Mouse (Mus musculus) induced T-regulatory cell, adult 2 months (primary cell): ENCODE data around the gene Camk1d.

Source experiments
- DNase-seq: peaks from one replicate; pipeline ENCODE4 v3.0.0-alpha.2; 2012; ENCODE audit warnings: low read depth

The Camk1d gene

GRCm38 (mm10) chr2:5709911-5710310 is 4.4 kb downstream of the Camk1d start:
- no peak for DNase-seq

- no peak for DNase-seq
Observed at GRCm38 (mm10) chr2:5707871-5708733, 6.2 kb downstream of the Camk1d start.

GRCm38 (mm10) chr2:5706618-5707017 is 7.7 kb downstream of the Camk1d start:
- peak; percentile 47 for DNase-seq

- DNase-seq = no peak
Observed at GRCm38 (mm10) chr2:5702370-5702769, 11.9 kb downstream of the Camk1d start.

- DNase-seq = no peak
Observed at GRCm38 (mm10) chr2:5700931-5701330, 13.4 kb downstream of the Camk1d start.

GRCm38 (mm10) chr2:5698451-5698850 is 15.9 kb downstream of the Camk1d start:
- no peak for DNase-seq

- DNase-seq = no peak
Observed at GRCm38 (mm10) chr2:5694094-5694493, 20.2 kb downstream of the Camk1d start.

- no peak for DNase-seq
Observed at GRCm38 (mm10) chr2:5691729-5692128, 22.6 kb downstream of the Camk1d start.

- no peak for DNase-seq
Observed at GRCm38 (mm10) chr2:5683366-5683765, 30.9 kb downstream of the Camk1d start.

GRCm38 (mm10) chr2:5681909-5682308 is 32.4 kb downstream of the Camk1d start:
- no peak for DNase-seq

- DNase-seq = no peak
Observed at GRCm38 (mm10) chr2:5681302-5681701, 33.0 kb downstream of the Camk1d start.

GRCm38 (mm10) chr2:5679055-5679454 is 35.3 kb downstream of the Camk1d start:
- no peak for DNase-seq

GRCm38 (mm10) chr2:5677472-5677871 is 36.8 kb downstream of the Camk1d start:
- DNase-seq = no peak

- DNase-seq = no peak
Observed at GRCm38 (mm10) chr2:5676786-5677185, 37.5 kb downstream of the Camk1d start.

GRCm38 (mm10) chr2:5676143-5676483 is 38.2 kb downstream of the Camk1d start:
- DNase-seq = no peak

GRCm38 (mm10) chr2:5675431-5676142 is 38.7 kb downstream of the Camk1d start:
- no peak for DNase-seq

- DNase-seq = no peak
Observed at GRCm38 (mm10) chr2:5674512-5674911, 39.8 kb downstream of the Camk1d start.

- no peak for DNase-seq
Observed at GRCm38 (mm10) chr2:5673816-5674215, 40.5 kb downstream of the Camk1d start.

- no peak for DNase-seq
Observed at GRCm38 (mm10) chr2:5672906-5673589, 41.3 kb downstream of the Camk1d start.

GRCm38 (mm10) chr2:5670146-5670545 is 44.2 kb downstream of the Camk1d start:
- no peak for DNase-seq

- DNase-seq = no peak
Observed at GRCm38 (mm10) chr2:5669498-5670040, 44.7 kb downstream of the Camk1d start.

- DNase-seq = no peak
Observed at GRCm38 (mm10) chr2:5668940-5669339, 45.4 kb downstream of the Camk1d start.

GRCm38 (mm10) chr2:5663499-5663898 is 50.8 kb downstream of the Camk1d start:
- DNase-seq = no peak
